Mouse (Mus musculus) gastrocnemius, postnatal 36 days (tissue): ENCODE data around the gene 4930402H24Rik. TPM values are rescaled to one million over a fixed set of nuclear protein-coding genes. Genes with fewer than 3 reads are reported as not detected.
"Not testable (repeated sequence)": the region's sequence is repeated elsewhere in the genome, so short reads cannot be mapped to it uniquely, and the experiment has no call there.

Source experiments
- DNase-seq, 2 experiments: peaks; one replicate each; pipeline ENCODE4 v3.0.0; 2022
- intact Hi-C: fragments of 180-260 bp; cut with DNase I; formaldehyde crosslinking; loops from one replicate; pipeline ENCODE4 v1.15.1; 2025
- total RNA-seq, 2 experiments: library from RNA; stranded (reverse); gene quantifications; 2 replicates each; pipeline ENCODE4 v1.2.3; 2021

The 4930402H24Rik gene
- total RNA-seq, 2 experiments from 2014 or later = 3.9 to 5.7 TPM

GRCm38 (mm10) chr2:130870916-130871315 is 35.3 kb downstream of the 4930402H24Rik start:
- intact Hi-C loops = no loop called here
- no peak for DNase-seq

- intact Hi-C loops = no loop called here
Measured at GRCm38 (mm10) chr2:130862091-130862490, 44.1 kb downstream of the 4930402H24Rik start.

GRCm38 (mm10) chr2:130852964-130853363 is 53.2 kb downstream of the 4930402H24Rik start:
- DNase-seq = no peak
- intact Hi-C loops = no loop called here

More at GRCm38 (mm10) chr2:130862091-130862490, 44.1 kb downstream of the 4930402H24Rik start:
- no peak for DNase-seq

GRCm38 (mm10) chr2:130851363-130852246 is 54.6 kb downstream of the 4930402H24Rik start:
- DNase-seq = no peak
- intact Hi-C loops = no loop called here

GRCm38 (mm10) chr2:130849688-130850087 is 56.5 kb downstream of the 4930402H24Rik start:
- intact Hi-C loops = no loop called here
- DNase-seq = no peak

- no peak for DNase-seq
- intact Hi-C loops = no loop called here
Measured at GRCm38 (mm10) chr2:130848313-130848712, 57.9 kb downstream of the 4930402H24Rik start.

GRCm38 (mm10) chr2:130843623-130844022 is 62.6 kb downstream of the 4930402H24Rik start:
- DNase-seq = no peak
- intact Hi-C loops = no loop called here

GRCm38 (mm10) chr2:130840846-130841245 is 65.4 kb downstream of the 4930402H24Rik start:
- intact Hi-C loops = no loop called here
- no peak for DNase-seq

- DNase-seq = peak; percentile 63 to 79
- intact Hi-C loops = loop anchor here (2.0 kb wide), 1 partner anchor 67 kb away; the partner anchor contains the start of genes 4930402H24Rik and Atrn
Measured at GRCm38 (mm10) chr2:130839874-130840661, 66.1 kb downstream of the 4930402H24Rik start.

- intact Hi-C loops = loop anchor here (2.0 kb wide), 1 partner anchor 67 kb away; the partner anchor contains the start of genes 4930402H24Rik and Atrn
- DNase-seq = no peak
Measured at GRCm38 (mm10) chr2:130839528-130839873, 66.7 kb downstream of the 4930402H24Rik start.

GRCm38 (mm10) chr2:130839084-130839483 is 67.1 kb downstream of the 4930402H24Rik start:
- intact Hi-C loops = loop anchor here (2.0 kb wide), 1 partner anchor 68 kb away; the partner anchor contains the start of genes 4930402H24Rik and Atrn
- DNase-seq = no peak

GRCm38 (mm10) chr2:130838131-130838530 is 68.1 kb downstream of the 4930402H24Rik start:
- intact Hi-C loops = loop anchor here (2.0 kb wide), 1 partner anchor 69 kb away; the partner anchor contains the start of genes 4930402H24Rik and Atrn
- DNase-seq = no peak

- DNase-seq = no peak
- intact Hi-C loops = no loop called here
Measured at GRCm38 (mm10) chr2:130833699-130834098, 72.5 kb downstream of the 4930402H24Rik start.

GRCm38 (mm10) chr2:130832582-130832981 is 73.6 kb downstream of the 4930402H24Rik start:
- DNase-seq = no peak
- intact Hi-C loops = no loop called here

- intact Hi-C loops = no loop called here
- DNase-seq = no peak
Measured at GRCm38 (mm10) chr2:130832012-130832411, 74.2 kb downstream of the 4930402H24Rik start.

GRCm38 (mm10) chr2:130830236-130830635 is 76.0 kb downstream of the 4930402H24Rik start:
- DNase-seq = no peak
- intact Hi-C loops = no loop called here

- no peak for DNase-seq
- intact Hi-C loops = no loop called here
Measured at GRCm38 (mm10) chr2:130829496-130829895, 76.7 kb downstream of the 4930402H24Rik start.

GRCm38 (mm10) chr2:130828668-130829067 is 77.5 kb downstream of the 4930402H24Rik start:
- intact Hi-C loops = no loop called here
- no peak for DNase-seq

- DNase-seq, intact Hi-C loops: not testable (repeated sequence)
Measured at GRCm38 (mm10) chr2:130828066-130828465, 78.1 kb downstream of the 4930402H24Rik start.

GRCm38 (mm10) chr2:130827410-130827809 is 78.8 kb downstream of the 4930402H24Rik start:
- DNase-seq = no peak
- intact Hi-C loops = no loop called here
